Mouse (Mus musculus) central nervous system, embryonic 11.5 days (tissue): ENCODE data around the gene Pafah2. TPM values are rescaled to one million over a fixed set of nuclear protein-coding genes. Genes with fewer than 3 reads are reported as not detected.

Experiments
- polyA plus RNA-seq: library from polyadenylated mRNA; depleted of rRNA; stranded (reverse); fragments of >200 nt; gene quantifications from 2 replicates; pipeline ENCODE4 v1.2.3, GENCODE M21; 2012; rRNA removed

Gene Pafah2
- polyA plus RNA-seq: 12.0 and 14.2 TPM in 2 replicates

GRCm38 (mm10) chr4:134395977-134396825 lies at the start of gene Pafah2:
Gene Pafah2, plus strand, starts transcription at chr4:134396320.

GRCm38 (mm10) chr4:134383750-134384149 lies 12.4 kb upstream of the Pafah2 start, which contains the start of gene Extl1:
Gene Extl1, minus strand, starts transcription at chr4:134383850.

GRCm38 (mm10) chr4:134468215-134468575 lies 72.1 kb downstream of the Pafah2 start, which contains the start of gene Stmn1:
Gene Stmn1, plus strand, starts transcription at chr4:134468320.

Other genes with a start within 250 kb of the Pafah2 start
- gene Cep85, start 209.2 kb upstream of the Pafah2 start, polyA plus RNA-seq: 33.3 and 37.3 TPM in 2 replicates
- gene Gm7534, start 193.3 kb upstream of the Pafah2 start, polyA plus RNA-seq: 0.10 TPM in 1 of 2 replicates, not detected in the other
- not detected in 2 replicates for gene Catsper4, start 168.9 kb upstream of the Pafah2 start, polyA plus RNA-seq
- 0.25 and 0.62 TPM in 2 replicates for gene Cnksr1, start 157.9 kb upstream of the Pafah2 start, polyA plus RNA-seq
- 0.08 TPM in 1 of 2 replicates, not detected in the other for gene E130218I03Rik, start 152.7 kb upstream of the Pafah2 start, polyA plus RNA-seq
- gene Zfp593, start 150.7 kb upstream of the Pafah2 start, polyA plus RNA-seq: 14.1 and 15.2 TPM in 2 replicates
- gene Gm30191, start 149.4 kb upstream of the Pafah2 start, polyA plus RNA-seq: 0.31 TPM in 1 of 2 replicates, not detected in the other
- 7.5 and 8.5 TPM in 2 replicates for gene Grrp1, start 142.2 kb upstream of the Pafah2 start, polyA plus RNA-seq
- 9.3 and 14.4 TPM in 2 replicates for gene Pdik1l, start 108.4 kb upstream of the Pafah2 start, polyA plus RNA-seq
- 1.8 and 3.1 TPM in 2 replicates for gene Trim63, start 81.2 kb upstream of the Pafah2 start, polyA plus RNA-seq
- 0.07 TPM in 1 of 2 replicates, not detected in the other for gene Slc30a2, start 53.1 kb upstream of the Pafah2 start, polyA plus RNA-seq
- 0.22 and 0.68 TPM in 2 replicates for gene Extl1, start 12.5 kb upstream of the Pafah2 start, polyA plus RNA-seq
- gene Stmn1, start 72.0 kb downstream of the Pafah2 start, polyA plus RNA-seq: 1,055 and 1,621 TPM in 2 replicates
- 2.3 and 3.2 TPM in 2 replicates for gene Paqr7, start 100.4 kb downstream of the Pafah2 start, polyA plus RNA-seq
- 15.3 and 19.8 TPM in 2 replicates for gene Aunip, start 114.7 kb downstream of the Pafah2 start, polyA plus RNA-seq
- 78.0 and 94.1 TPM in 2 replicates for gene Mtfr1l, start 139.1 kb downstream of the Pafah2 start, polyA plus RNA-seq
- gene Selenon, start 155.8 kb downstream of the Pafah2 start, polyA plus RNA-seq: 25.8 and 47.2 TPM in 2 replicates